Mouse (Mus musculus) forebrain, embryonic 12.5 days (tissue): ENCODE data around the gene Tspan11. TPM values are rescaled to one million over a fixed set of nuclear protein-coding genes. Genes with fewer than 3 reads are reported as not detected.
A peak's percentile ranks its signal among the peaks of the same experiment; 100 is the strongest.

Source experiments
- ATAC-seq: fragments of 200-750 bp; cut with Nextera tagmentation; 2 replicates; pipeline ENCODE4 v1.8.0; 2017; ENCODE audit warnings: moderate TSS enrichment; ENCODE audit not compliant: low FRiP score
- H3K27ac ChIP-seq: fragments of 300-500 bp; sonication (generic); 2 replicates; pipeline ENCODE4 v1.5.1; 2016; ENCODE audit warnings: mild to moderate bottlenecking
- H3K27me3 ChIP-seq: fragments of 300-500 bp; sonication (generic); 2 replicates; pipeline ENCODE4 v1.6.1; 2016; ENCODE audit warnings: mild to moderate bottlenecking
- H3K36me3 ChIP-seq: fragments of 300-500 bp; sonication (generic); replicated peaks from 2 replicates; pipeline ENCODE4 v1.6.1; 2016; ENCODE audit warnings: mild to moderate bottlenecking
- H3K4me1 ChIP-seq: fragments of 300-500 bp; sonication (generic); 2 replicates; pipeline ENCODE4 v1.6.1; 2016
- H3K4me2 ChIP-seq: fragments of 300-500 bp; sonication (generic); 2 replicates; pipeline ENCODE4 v1.6.1; 2016; ENCODE audit warnings: mild to moderate bottlenecking, moderate library complexity
- H3K4me3 ChIP-seq: fragments of 300-500 bp; sonication (generic); replicated peaks from 2 replicates; pipeline ENCODE4 v1.5.1; 2016; ENCODE audit warnings: mild to moderate bottlenecking
- H3K9ac ChIP-seq: fragments of 300-500 bp; sonication (generic); 2 replicates; pipeline ENCODE4 v1.6.1; 2016; ENCODE audit warnings: mild to moderate bottlenecking
- H3K9me3 ChIP-seq: fragments of 300-500 bp; sonication (generic); 2 replicates; pipeline ENCODE4 v1.6.1; 2016
- WGBS: fragments of 180-500 bp; shearing (Covaris S2); methylation state at CpG from one replicate; pipeline ENCODE4 v1.1.7; 2016; 5-methylcytosine and 5-hydroxymethylcytosine counted together
- polyA plus RNA-seq: library from polyadenylated mRNA; unstranded; fragments of >200 nt; fragmentation: Nextera tagmentation; extraction: Ambion mirVana; gene quantifications from 2 replicates; pipeline ENCODE4 v1.2.1, GENCODE M21; 2016

Gene Tspan11
- polyA plus RNA-seq, 1 experiment from 2014 or later: 13.0 TPM

GRCm38 (mm10) chr6:127917712-127918111 lies 30.3 kb downstream of the Tspan11 start:
- Histone ChIP-seq H3K36me3 (peaks cover 7% of the 10 kb centered on the region; the same call in 1 of the 2 replicates), H3K4me2 (no peak overlapping the region), H3K4me3 (no peak overlapping the region), H3K4me1 (no peaks in the 10 kb centered on the region), H3K27ac (no peak overlapping the region), H3K27me3 (no peaks in the 10 kb centered on the region), H3K9me3 (peaks cover 5% of the 10 kb centered on the region; the same call in 1 of the 2 replicates), H3K9ac (no peak overlapping the region)
- WGBS: 75% methylated on average over 4 of the region's 4 CpGs
- no peak for ATAC-seq

GRCm38 (mm10) chr6:127919491-127919890 lies 32.1 kb downstream of the Tspan11 start:
- Histone ChIP-seq H3K27ac (no peak overlapping the region), H3K27me3 (no peaks in the 10 kb centered on the region), H3K36me3 (peaks cover 7% of the 10 kb centered on the region; the same call in 1 of the 2 replicates), H3K9ac (no peak overlapping the region), H3K9me3 (peaks cover 5% of the 10 kb centered on the region; the same call in 1 of the 2 replicates), H3K4me1 (no peaks in the 10 kb centered on the region), H3K4me3 (no peak overlapping the region), H3K4me2 (no peak overlapping the region)
- 85% methylated on average over 6 of the region's 6 CpGs for WGBS
- no peak for ATAC-seq

- H3K9ac ChIP-seq: no peak overlapping the region
- H3K4me2 ChIP-seq: no peak overlapping the region
- 0 out of 2 replicates have a peak, but pooled peaks cover 3% of the 10 kb centered on the region for H3K27me3 ChIP-seq
- H3K4me1 ChIP-seq: no peaks in the 10 kb centered on the region
- ATAC-seq: peak; percentile 58; the same call in 1 of the 2 replicates
- H3K4me3 ChIP-seq: no peak overlapping the region
- H3K36me3 ChIP-seq: peaks cover 7% of the 10 kb centered on the region; the same call in 1 of the 2 replicates
- H3K9me3 ChIP-seq: peaks cover 5% of the 10 kb centered on the region; the same call in 1 of the 2 replicates
- no peak overlapping the region for H3K27ac ChIP-seq
- WGBS: 11% methylated on average over 8 of the region's 8 CpGs
Measured at GRCm38 (mm10) chr6:127920652-127921051, 33.3 kb downstream of the Tspan11 start.

- Histone ChIP-seq H3K4me3 (no peak overlapping the region), H3K4me2 (no peak overlapping the region), H3K9me3 (no peaks in the 10 kb centered on the region), H3K27ac (no peak overlapping the region), H3K36me3 (no peaks in the 10 kb centered on the region), H3K4me1 (no peaks in the 10 kb centered on the region), H3K27me3 (peaks cover 3% of the 10 kb centered on the region; the same call in 1 of the 2 replicates), H3K9ac (no peak overlapping the region)
- WGBS: 50% methylated on average over 9 of the region's 9 CpGs
- no peak for ATAC-seq
Measured at GRCm38 (mm10) chr6:127921996-127922395, 34.6 kb downstream of the Tspan11 start.

GRCm38 (mm10) chr6:127923296-127923695 lies 35.9 kb downstream of the Tspan11 start:
- Histone ChIP-seq H3K27me3 (peaks cover 3% of the 10 kb centered on the region; the same call in 1 of the 2 replicates), H3K27ac (no peak overlapping the region), H3K4me2 (no peak overlapping the region), H3K36me3 (no peaks in the 10 kb centered on the region), H3K9ac (no peak overlapping the region), H3K9me3 (no peaks in the 10 kb centered on the region), H3K4me3 (no peak overlapping the region), H3K4me1 (no peaks in the 10 kb centered on the region)
- ATAC-seq: no peak
- 85% methylated on average over 9 of the region's 9 CpGs for WGBS

GRCm38 (mm10) chr6:127924750-127925149 lies 37.4 kb downstream of the Tspan11 start:
- no peaks in the 10 kb centered on the region for H3K9me3 ChIP-seq
- no peak overlapping the region for H3K9ac ChIP-seq
- no peaks in the 10 kb centered on the region for H3K36me3 ChIP-seq
- H3K4me3 ChIP-seq: no peak overlapping the region
- no peak for ATAC-seq
- H3K27me3 ChIP-seq: peaks cover 3% of the 10 kb centered on the region; the same call in 1 of the 2 replicates
- WGBS: 73% methylated on average over 6 of the region's 6 CpGs
- H3K4me1 ChIP-seq: no peaks in the 10 kb centered on the region
- no peak overlapping the region for H3K27ac ChIP-seq
- no peak overlapping the region for H3K4me2 ChIP-seq

- Histone ChIP-seq H3K27ac (no peak overlapping the region), H3K27me3 (peaks cover 3% of the 10 kb centered on the region; the same call in 1 of the 2 replicates), H3K9me3 (no peaks in the 10 kb centered on the region), H3K4me3 (no peak overlapping the region), H3K9ac (no peak overlapping the region), H3K4me1 (no peaks in the 10 kb centered on the region), H3K4me2 (no peak overlapping the region), H3K36me3 (no peaks in the 10 kb centered on the region)
- no peak for ATAC-seq
- 65% methylated on average over 9 of the region's 9 CpGs for WGBS
Measured at GRCm38 (mm10) chr6:127925915-127926314, 38.5 kb downstream of the Tspan11 start.

- 83% methylated on average over 5 of the region's 5 CpGs for WGBS
- Histone ChIP-seq H3K4me1 (peaks cover 10% of the 10 kb centered on the region; the same call in 1 of the 2 replicates), H3K36me3 (no peaks in the 10 kb centered on the region), H3K9me3 (no peaks in the 10 kb centered on the region), H3K4me3 (no peak overlapping the region), H3K4me2 (no peak overlapping the region), H3K27ac (no peak overlapping the region), H3K9ac (no peak overlapping the region), H3K27me3 (peaks cover 3% of the 10 kb centered on the region; the same call in 1 of the 2 replicates)
- ATAC-seq: no peak
Measured at GRCm38 (mm10) chr6:127928682-127929081, 41.3 kb downstream of the Tspan11 start.

- H3K4me3 ChIP-seq: no peak overlapping the region
- H3K4me2 ChIP-seq: no peak overlapping the region
- H3K9me3 ChIP-seq: no peaks in the 10 kb centered on the region
- 68% methylated on average over 5 of the region's 5 CpGs for WGBS
- ATAC-seq: no peak
- H3K27me3 ChIP-seq: no peaks in the 10 kb centered on the region; the same call in 1 of the 2 replicates
- no peak overlapping the region for H3K27ac ChIP-seq
- peaks cover 10% of the 10 kb centered on the region; the same call in 1 of the 2 replicates for H3K4me1 ChIP-seq
- no peak overlapping the region for H3K9ac ChIP-seq
- no peaks in the 10 kb centered on the region for H3K36me3 ChIP-seq
Measured at GRCm38 (mm10) chr6:127932697-127933096, 45.3 kb downstream of the Tspan11 start.

- H3K9ac ChIP-seq: no peak overlapping the region
- H3K4me3 ChIP-seq: no peak overlapping the region
- H3K4me1 ChIP-seq: peaks cover 10% of the 10 kb centered on the region; the same call in 1 of the 2 replicates
- no peak for ATAC-seq
- H3K27me3 ChIP-seq: no peaks in the 10 kb centered on the region; the same call in 1 of the 2 replicates
- H3K9me3 ChIP-seq: no peaks in the 10 kb centered on the region
- H3K36me3 ChIP-seq: no peaks in the 10 kb centered on the region
- no peak overlapping the region for H3K27ac ChIP-seq
- 87% methylated on average over 5 of the region's 5 CpGs for WGBS
- no peak overlapping the region for H3K4me2 ChIP-seq
Measured at GRCm38 (mm10) chr6:127933841-127934240, 46.5 kb downstream of the Tspan11 start.

- Histone ChIP-seq H3K4me1 (peaks cover 10% of the 10 kb centered on the region; the same call in 1 of the 2 replicates), H3K4me2 (no peak overlapping the region), H3K9me3 (no peaks in the 10 kb centered on the region), H3K36me3 (no peaks in the 10 kb centered on the region), H3K9ac (no peak overlapping the region), H3K4me3 (no peak overlapping the region), H3K27ac (no peak overlapping the region), H3K27me3 (no peaks in the 10 kb centered on the region)
- 77% methylated on average over 3 of the region's 3 CpGs for WGBS
- ATAC-seq: no peak
Measured at GRCm38 (mm10) chr6:127935105-127935504, 47.7 kb downstream of the Tspan11 start.

- ATAC-seq: no peak
- no peaks in the 10 kb centered on the region for H3K36me3 ChIP-seq
- H3K9me3 ChIP-seq: no peaks in the 10 kb centered on the region
- H3K4me2 ChIP-seq: no peak overlapping the region
- H3K27me3 ChIP-seq: no peaks in the 10 kb centered on the region
- H3K27ac ChIP-seq: no peak overlapping the region
- H3K4me3 ChIP-seq: no peak overlapping the region
- H3K9ac ChIP-seq: no peak overlapping the region
- WGBS: 91% methylated on average over 8 of the region's 8 CpGs
- no peaks in the 10 kb centered on the region for H3K4me1 ChIP-seq
Measured at GRCm38 (mm10) chr6:127942421-127942820, 55.0 kb downstream of the Tspan11 start.

GRCm38 (mm10) chr6:127945725-127946124 lies 58.3 kb downstream of the Tspan11 start:
- no peak overlapping the region for H3K4me2 ChIP-seq
- no peaks in the 10 kb centered on the region for H3K9me3 ChIP-seq
- no peaks in the 10 kb centered on the region; the same call in 1 of the 2 replicates for H3K36me3 ChIP-seq
- WGBS: 57% methylated on average over 9 of the region's 9 CpGs
- no peak overlapping the region for H3K4me3 ChIP-seq
- ATAC-seq: peak; percentile 82
- no peaks in the 10 kb centered on the region for H3K27me3 ChIP-seq
- H3K9ac ChIP-seq: no peak overlapping the region
- no peak overlapping the region for H3K27ac ChIP-seq
- no peaks in the 10 kb centered on the region for H3K4me1 ChIP-seq
